Comparison of ENCODE assay signal across 8 mouse cellular contexts in genomic region chr5:117313909-117314308, GRCm38 (mm10). TPM values are rescaled to one million over a fixed set of nuclear protein-coding genes. Genes with fewer than 3 reads are reported as not detected.
DNase-seq lines count a peak whose midpoint lies in the region; ATAC-seq and TF ChIP-seq lines count a peak whose summit lies in the region.

No protein-coding gene starts in this region.

- H3K36me3 ChIP-seq in lung, embryonic 15.5 days, result no peaks in the 10 kb centered on the region
- H3K36me3 ChIP-seq in limb, embryonic 13.5 days, result no peaks in the 10 kb centered on the region
- H3K36me3 ChIP-seq in small intestine, adult 2 months (ENCODE audit: control insufficient read depth, insufficient read depth, low read length), result no peaks in the 10 kb centered on the region
- no peaks in the 10 kb centered on the region for H3K36me3 ChIP-seq in thymus, adult 2 months (ENCODE audit: control insufficient read depth, insufficient read depth, low read length)

- peak overlapping the region; percentile 51 for H3K4me2 ChIP-seq in lung, embryonic 15.5 days
- peak overlapping the region; percentile 50 for H3K4me2 ChIP-seq in limb, embryonic 13.5 days (replicated peaks)

- 11% methylated on average over 10 of the region's 10 CpGs for WGBS in lung, embryonic 15.5 days
- WGBS in limb, embryonic 13.5 days, result 27% methylated on average over 10 of the region's 10 CpGs
- WGBS in small intestine, adult 2 months, result 16% methylated on average over 10 of the region's 10 CpGs
- WGBS in thymus, adult 2 months, result 60% methylated on average over 10 of the region's 10 CpGs

- peak; percentile 32 for DNase-seq in adrenal gland, postnatal 14 days
- DNase-seq in adrenal gland, adult 8-10 months, result no peak
- DNase-seq in lung, postnatal 4 days, result no peak
- DNase-seq in thymus, adult 2 months, result no peak
- DNase-seq in kidney, postnatal 25 days, result no peak

- H3K9me3 ChIP-seq in lung, embryonic 15.5 days, result no peaks in the 10 kb centered on the region
- no peaks in the 10 kb centered on the region for H3K9me3 ChIP-seq in limb, embryonic 13.5 days

- H3K27me3 ChIP-seq in lung, embryonic 15.5 days, result no peaks in the 10 kb centered on the region
- peaks cover 6% of the 10 kb centered on the region; the same call in 1 of the 2 replicates for H3K27me3 ChIP-seq in limb, embryonic 13.5 days
- no peaks in the 10 kb centered on the region for H3K27me3 ChIP-seq in small intestine, adult 2 months (ENCODE audit: control insufficient read depth, insufficient read depth, low read length)
- H3K27me3 ChIP-seq in thymus, adult 2 months (ENCODE audit: control insufficient read depth, insufficient read depth, low read length), result peaks cover 7% of the 10 kb centered on the region; the same call in 1 of the 2 replicates

- no peak for TF ChIP-seq CTCF in small intestine, adult 2 months (IDR thresholded peaks at IDR 0.05; ENCODE audit: extremely low read depth, insufficient read length, insufficient replicate concordance, low read depth, low read length)
- no peak for TF ChIP-seq CTCF in thymus, adult 2 months (IDR thresholded peaks at IDR 0.05; ENCODE audit: borderline replicate concordance, control insufficient read depth, extremely low read depth, insufficient read depth, low read length, poor library complexity)

- TF ChIP-seq POLR2A in small intestine, adult 2 months (IDR thresholded peaks at IDR 0.05; ENCODE audit: low read depth, low read length), result no peak
- TF ChIP-seq POLR2A in thymus, adult 2 months (IDR thresholded peaks at IDR 0.05; ENCODE audit: control insufficient read depth, extremely low read depth, insufficient read depth, low read length, poor library complexity), result no peak

- H3K9ac ChIP-seq in lung, embryonic 15.5 days, result 0 out of 2 replicates have a peak overlapping the region, but pooled peaks have one; percentile 20
- H3K9ac ChIP-seq in limb, embryonic 13.5 days, result no peak overlapping the region

- ATAC-seq in lung, embryonic 15.5 days (ENCODE audit: borderline replicate concordance, extremely low read depth, low FRiP score, low TSS enrichment), result no peak
- no peak for ATAC-seq in limb, embryonic 13.5 days (ENCODE audit: low FRiP score, low read depth)

- peak overlapping the region; percentile 30 for H3K4me3 ChIP-seq in lung, embryonic 15.5 days
- peak overlapping the region; percentile 30 for H3K4me3 ChIP-seq in limb, embryonic 13.5 days
- H3K4me3 ChIP-seq in small intestine, adult 2 months (ENCODE audit: low read depth, low read length), result peak overlapping the region; percentile 35
- no peak overlapping the region for H3K4me3 ChIP-seq in thymus, adult 2 months (ENCODE audit: control insufficient read depth, insufficient read depth, low read length)

- H3K4me1 ChIP-seq in lung, embryonic 15.5 days, result peaks cover 25% of the 10 kb centered on the region
- peaks cover 27% of the 10 kb centered on the region for H3K4me1 ChIP-seq in limb, embryonic 13.5 days
- H3K4me1 ChIP-seq in small intestine, adult 2 months (ENCODE audit: control insufficient read depth, insufficient read depth, insufficient read length, low read length), result peaks cover 8% of the 10 kb centered on the region
- H3K4me1 ChIP-seq in thymus, adult 2 months (replicated peaks; ENCODE audit: control insufficient read depth, insufficient read depth, low read length), result peaks cover 4% of the 10 kb centered on the region; the same call in 1 of the 2 replicates

- H3K27ac ChIP-seq in lung, embryonic 15.5 days, result peak overlapping the region; percentile 94
- H3K27ac ChIP-seq in limb, embryonic 13.5 days, result peak overlapping the region; percentile 44; the same call in 1 of the 2 replicates
- H3K27ac ChIP-seq in small intestine, adult 2 months (ENCODE audit: insufficient read depth, low read depth, low read length), result peak overlapping the region; percentile 30
- no peak overlapping the region for H3K27ac ChIP-seq in thymus, adult 2 months (ENCODE audit: control insufficient read depth, insufficient read depth, low read length)

RNA-seq across cellular contexts. Expression of gene Vsig10, which starts 5.0 kb away (rescaled TPM):
- total RNA-seq in adrenal gland, postnatal 14 days (2021), result 18.5 and 21.6 TPM in 2 replicates
- total RNA-seq in adrenal gland, adult 8-10 months (2022), result 10 to 100 TPM; 22.2 to 64.9 (median 42.7) TPM
- 15.8 and 16.6 TPM in 2 replicates for polyA plus RNA-seq in lung, embryonic 15.5 days (2015; fragmentation: Nextera tagmentation; extraction: Ambion mirVana)
- polyA plus RNA-seq in limb, embryonic 13.5 days (2015; fragmentation: Nextera tagmentation; extraction: Ambion mirVana), result 7.6 and 9.6 TPM in 2 replicates
- 22.9 and 67.6 TPM in 2 replicates for polyA plus RNA-seq in small intestine, adult 2 months (2012; rRNA removed)
- 7.3 and 11.5 TPM in 2 replicates for polyA plus RNA-seq in thymus, adult 2 months (2012; rRNA removed)

RNA-seq across cellular contexts. Expression of gene Pebp1, which starts 26.5 kb away (rescaled TPM):
- total RNA-seq in adrenal gland, postnatal 14 days (2021), result 832 and 835 TPM in 2 replicates
- total RNA-seq in adrenal gland, adult 8-10 months (2022), result 1,000 to 10,000 TPM; 1,354 to 1,788 (median 1,543) TPM
- polyA plus RNA-seq in lung, embryonic 15.5 days (2015; fragmentation: Nextera tagmentation; extraction: Ambion mirVana), result 726 and 749 TPM in 2 replicates
- 763 and 771 TPM in 2 replicates for polyA plus RNA-seq in limb, embryonic 13.5 days (2015; fragmentation: Nextera tagmentation; extraction: Ambion mirVana)
- 280 and 305 TPM in 2 replicates for polyA plus RNA-seq in small intestine, adult 2 months (2012; rRNA removed)
- 498 and 588 TPM in 2 replicates for polyA plus RNA-seq in thymus, adult 2 months (2012; rRNA removed)

RNA-seq across cellular contexts. Expression of gene Wsb2, which starts 43.2 kb away (rescaled TPM):
- total RNA-seq in adrenal gland, postnatal 14 days (2021), result 100 and 103 TPM in 2 replicates
- 100 to 1,000 TPM; 138 to 152 (median 146) TPM for total RNA-seq in adrenal gland, adult 8-10 months (2022)
- polyA plus RNA-seq in lung, embryonic 15.5 days (2015; fragmentation: Nextera tagmentation; extraction: Ambion mirVana), result 68.3 and 69.8 TPM in 2 replicates
- polyA plus RNA-seq in limb, embryonic 13.5 days (2015; fragmentation: Nextera tagmentation; extraction: Ambion mirVana), result 54.9 and 55.2 TPM in 2 replicates
- 84.3 and 194 TPM in 2 replicates for polyA plus RNA-seq in small intestine, adult 2 months (2012; rRNA removed)
- polyA plus RNA-seq in thymus, adult 2 months (2012; rRNA removed), result 91.8 and 120 TPM in 2 replicates
